Mouse (Mus musculus) liver, embryonic 16.5 days (tissue): ENCODE data around the gene Uckl1. TPM values are rescaled to one million over a fixed set of nuclear protein-coding genes. Genes with fewer than 3 reads are reported as not detected.
A peak's percentile ranks its signal among the peaks of the same experiment; 100 is the strongest.

Experiments used
- ATAC-seq: fragments of 200-750 bp; cut with Nextera tagmentation; 2 replicates; pipeline ENCODE4 v1.8.0; 2017; ENCODE audit warnings: low read depth, mild to moderate bottlenecking, moderate number of reproducible peaks, moderate library complexity
- H3K27ac ChIP-seq: fragments of 300-500 bp; sonication (generic); 2 replicates; pipeline ENCODE4 v1.5.1; 2014; ENCODE audit warnings: mild to moderate bottlenecking, low read length
- H3K27me3 ChIP-seq: fragments of 300-500 bp; sonication (generic); 2 replicates; pipeline ENCODE4 v1.6.1; 2014; ENCODE audit warnings: low read depth, low read length, mixed read lengths; ENCODE audit not compliant: control insufficient read depth, insufficient read depth
- H3K36me3 ChIP-seq: fragments of 300-500 bp; sonication (generic); 2 replicates; pipeline ENCODE4 v1.6.1; 2014; ENCODE audit warnings: mild to moderate bottlenecking; ENCODE audit not compliant: control insufficient read depth, insufficient read depth
- H3K4me1 ChIP-seq: fragments of 300-500 bp; sonication (generic); 2 replicates; pipeline ENCODE4 v1.6.1; 2014; ENCODE audit warnings: low read depth, low read length, mixed read lengths; ENCODE audit not compliant: control insufficient read depth
- H3K4me2 ChIP-seq: fragments of 300-500 bp; sonication (generic); 2 replicates; pipeline ENCODE4 v1.6.1; 2014; ENCODE audit warnings: low read depth, low read length, mixed read lengths
- H3K4me3 ChIP-seq: fragments of 300-500 bp; sonication (generic); 2 replicates; pipeline ENCODE4 v1.5.1; 2014; ENCODE audit warnings: low read depth, mild to moderate bottlenecking, low read length
- H3K9ac ChIP-seq: fragments of 300-500 bp; sonication (generic); 2 replicates; pipeline ENCODE4 v1.6.1; 2014; ENCODE audit warnings: low read depth, low read length
- H3K9me3 ChIP-seq: fragments of 300-500 bp; sonication (generic); replicated peaks from 2 replicates; pipeline ENCODE4 v1.6.1; 2016; ENCODE audit warnings: low read length; ENCODE audit not compliant: control insufficient read depth
- WGBS: fragments of 180-500 bp; shearing (Covaris S2); extraction: QIAGEN DNeasy Blood & Tissue Kit; methylation state at CpG from one replicate; pipeline ENCODE4 v1.1.7; 2014; ENCODE audit not compliant: insufficient replicate concordance; 5-methylcytosine and 5-hydroxymethylcytosine counted together
- polyA plus RNA-seq: library from polyadenylated mRNA; unstranded; fragments of >200 nt; fragmentation: Nextera tagmentation; extraction: Ambion mirVana; gene quantifications from 2 replicates; pipeline ENCODE4 v1.2.1, GENCODE M21; 2015

The Uckl1 gene
- polyA plus RNA-seq, 1 experiment from 2014 or later, result 23.6 TPM

- H3K36me3 ChIP-seq, result no peaks in the 10 kb centered on the region
- WGBS, result 65% methylated on average over 6 of the region's 6 CpGs
- peak overlapping the region; percentile 67 for H3K4me3 ChIP-seq
- H3K9ac ChIP-seq, result peak overlapping the region; percentile 73; the same call in 1 of the 2 replicates
- peak overlapping the region; percentile 61; the same call in 1 of the 2 replicates for H3K27ac ChIP-seq
- ATAC-seq, result no peak
- H3K27me3 ChIP-seq, result peaks cover 19% of the 10 kb centered on the region
- no peaks in the 10 kb centered on the region for H3K9me3 ChIP-seq
- peaks cover 32% of the 10 kb centered on the region for H3K4me1 ChIP-seq
- H3K4me2 ChIP-seq, result peak overlapping the region; percentile 89
These were observed 15.6 kb upstream of the Uckl1 start for GRCm38 (mm10) chr2:181600226-181600758.

- Histone ChIP-seq H3K36me3 (no peaks in the 10 kb centered on the region), H3K27ac (peak within 1 kb of the TSS; percentile 33), H3K4me1 (peaks cover 32% of the 10 kb centered on the region), H3K4me3 (peak within 1 kb of the TSS; percentile 71), H3K4me2 (peak within 1 kb of the TSS; percentile 88), H3K9me3 (no peaks in the 10 kb centered on the region), H3K9ac (peak within 1 kb of the TSS; percentile 72), H3K27me3 (peaks cover 19% of the 10 kb centered on the region)
- WGBS, result 1% methylated on average over 71 of the region's 71 CpGs
- ATAC-seq, result 0 out of 2 replicates have a peak, but pooled peaks have one; percentile 7
These were observed 14.0 kb upstream of the Uckl1 start, which contains the start of gene Samd10 for GRCm38 (mm10) chr2:181598454-181599351. TSS of gene Samd10 (minus strand) at chr2:181599212.

GRCm38 (mm10) chr2:181597378-181598061, 12.8 kb upstream of the Uckl1 start:
- 42% methylated on average over 7 of the region's 7 CpGs for WGBS
- peaks cover 36% of the 10 kb centered on the region for H3K4me1 ChIP-seq

GRCm38 (mm10) chr2:181596221-181596960, 11.7 kb upstream of the Uckl1 start:
- 57% methylated on average over 6 of the region's 6 CpGs for WGBS
- no peak overlapping the region for H3K4me2 ChIP-seq
- peaks cover 19% of the 10 kb centered on the region for H3K27me3 ChIP-seq
- ATAC-seq, result no peak
- no peaks in the 10 kb centered on the region for H3K36me3 ChIP-seq
- no peak overlapping the region for H3K9ac ChIP-seq
- H3K4me1 ChIP-seq, result peaks cover 37% of the 10 kb centered on the region
- H3K27ac ChIP-seq, result no peak overlapping the region
- H3K4me3 ChIP-seq, result no peak overlapping the region
- no peaks in the 10 kb centered on the region for H3K9me3 ChIP-seq

More at GRCm38 (mm10) chr2:181597378-181598061, 12.8 kb upstream of the Uckl1 start:
- ATAC-seq, result no peak
- Histone ChIP-seq H3K4me2 (no peak overlapping the region), H3K9me3 (no peaks in the 10 kb centered on the region), H3K36me3 (no peaks in the 10 kb centered on the region), H3K9ac (no peak overlapping the region), H3K4me3 (no peak overlapping the region), H3K27me3 (peaks cover 19% of the 10 kb centered on the region), H3K27ac (no peak overlapping the region)

- no peaks in the 10 kb centered on the region for H3K9me3 ChIP-seq
- no peak overlapping the region for H3K4me2 ChIP-seq
- WGBS, result 51% methylated on average over 4 of the region's 4 CpGs
- no peak overlapping the region for H3K27ac ChIP-seq
- H3K9ac ChIP-seq, result no peak overlapping the region
- H3K27me3 ChIP-seq, result peaks cover 19% of the 10 kb centered on the region
- H3K4me3 ChIP-seq, result no peak overlapping the region
- ATAC-seq, result no peak
- peaks cover 43% of the 10 kb centered on the region for H3K4me1 ChIP-seq
- H3K36me3 ChIP-seq, result no peaks in the 10 kb centered on the region
These were observed 10.4 kb upstream of the Uckl1 start for GRCm38 (mm10) chr2:181594946-181595696.

GRCm38 (mm10) chr2:181593937-181594336, 9.2 kb upstream of the Uckl1 start:
- H3K4me1 ChIP-seq, result peaks cover 40% of the 10 kb centered on the region

GRCm38 (mm10) chr2:181593042-181593421, 8.3 kb upstream of the Uckl1 start:
- Histone ChIP-seq H3K27ac (peak overlapping the region; percentile 82), H3K9ac (peak overlapping the region; percentile 83), H3K27me3 (peaks cover 2% of the 10 kb centered on the region), H3K4me2 (peak overlapping the region; percentile 93), H3K4me1 (peaks cover 31% of the 10 kb centered on the region), H3K4me3 (peak overlapping the region; percentile 85), H3K36me3 (peaks cover 8% of the 10 kb centered on the region), H3K9me3 (no peaks in the 10 kb centered on the region)
- WGBS, result 2% methylated on average over 6 of the region's 6 CpGs
- peak; percentile 14; the same call in 1 of the 2 replicates for ATAC-seq

More at GRCm38 (mm10) chr2:181593937-181594336, 9.2 kb upstream of the Uckl1 start:
- no peaks in the 10 kb centered on the region for H3K9me3 ChIP-seq
- no peak overlapping the region for H3K27ac ChIP-seq
- H3K36me3 ChIP-seq, result peaks cover 5% of the 10 kb centered on the region; the same call in 1 of the 2 replicates
- no peak overlapping the region for H3K9ac ChIP-seq
- H3K4me2 ChIP-seq, result no peak overlapping the region
- ATAC-seq, result no peak
- H3K4me3 ChIP-seq, result no peak overlapping the region
- peaks cover 11% of the 10 kb centered on the region for H3K27me3 ChIP-seq
